Mouse (Mus musculus) midbrain, embryonic 10.5 days (tissue): Measurements from ENCODE around the gene Rab1a. TPM values are rescaled to one million over a fixed set of nuclear protein-coding genes. Genes with fewer than 3 reads are reported as not detected.

Experiments
- DNase-seq: peaks from one replicate; pipeline ENCODE4 v3.0.0-alpha.2; 2017; ENCODE audit warnings: low spot score
- H3K27ac ChIP-seq: fragments of 300-500 bp; sonication (generic); replicated peaks from 2 replicates; pipeline ENCODE4 v1.5.1; 2016; ENCODE audit warnings: mild to moderate bottlenecking
- H3K27me3 ChIP-seq: fragments of 300-500 bp; sonication (generic); 2 replicates; pipeline ENCODE4 v1.6.1; 2016; ENCODE audit warnings: low read depth, mild to moderate bottlenecking; ENCODE audit not compliant: poor library complexity, severe bottlenecking
- H3K36me3 ChIP-seq: fragments of 300-500 bp; sonication (generic); 2 replicates; pipeline ENCODE4 v1.6.1; 2016; ENCODE audit warnings: mild to moderate bottlenecking, moderate library complexity
- H3K4me1 ChIP-seq: fragments of 300-500 bp; sonication (generic); 2 replicates; pipeline ENCODE4 v1.6.1; 2016
- H3K4me3 ChIP-seq: fragments of 300-500 bp; sonication (generic); 2 replicates; pipeline ENCODE4 v1.5.1; 2016; ENCODE audit warnings: mild to moderate bottlenecking, moderate library complexity
- H3K9me3 ChIP-seq: fragments of 300-500 bp; sonication (generic); replicated peaks from 2 replicates; pipeline ENCODE4 v1.6.1; 2016; ENCODE audit warnings: mild to moderate bottlenecking
- WGBS: fragments of 180-500 bp; shearing (Covaris S2); methylation state at CpG from one replicate; pipeline ENCODE4 v1.1.7; 2016; 5-methylcytosine and 5-hydroxymethylcytosine counted together
- polyA plus RNA-seq: library from polyadenylated mRNA; unstranded; fragments of >200 nt; fragmentation: Nextera tagmentation; extraction: Ambion mirVana; gene quantifications from 2 replicates; pipeline ENCODE4 v1.2.1, GENCODE M21; 2016

Rab1a gene
- polyA plus RNA-seq, 1 experiment from 2014 or later: 219 TPM

DNA sequence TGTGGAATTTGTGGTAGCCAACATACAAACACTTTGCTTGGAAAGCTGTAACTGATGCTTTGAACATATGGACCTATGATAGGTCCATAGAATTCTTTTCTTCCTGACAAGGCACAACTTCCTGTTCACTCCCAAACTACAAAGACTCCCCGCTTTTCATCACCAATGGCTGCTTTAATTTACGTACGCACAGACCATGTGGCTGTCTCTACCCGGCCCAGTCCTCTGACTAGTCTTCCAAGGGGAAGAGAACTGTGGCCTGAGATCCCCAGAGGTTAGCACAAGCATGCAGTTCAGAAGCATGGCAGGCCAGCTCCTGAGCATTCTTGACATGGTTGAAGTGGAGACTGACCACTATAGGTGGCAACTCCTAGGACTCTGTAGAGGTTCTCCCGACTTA, 27.4 kb downstream of the Rab1a start:
- H3K4me3 ChIP-seq: no peak overlapping the region
- peaks cover 22% of the 10 kb centered on the region for H3K4me1 ChIP-seq
- H3K36me3 ChIP-seq: peaks cover 96% of the 10 kb centered on the region
- no peaks in the 10 kb centered on the region for H3K27me3 ChIP-seq
- no peak for DNase-seq
- no peak overlapping the region for H3K27ac ChIP-seq
- no peaks in the 10 kb centered on the region for H3K9me3 ChIP-seq
- WGBS: 88% methylated on average over 5 of the region's 5 CpGs

DNA sequence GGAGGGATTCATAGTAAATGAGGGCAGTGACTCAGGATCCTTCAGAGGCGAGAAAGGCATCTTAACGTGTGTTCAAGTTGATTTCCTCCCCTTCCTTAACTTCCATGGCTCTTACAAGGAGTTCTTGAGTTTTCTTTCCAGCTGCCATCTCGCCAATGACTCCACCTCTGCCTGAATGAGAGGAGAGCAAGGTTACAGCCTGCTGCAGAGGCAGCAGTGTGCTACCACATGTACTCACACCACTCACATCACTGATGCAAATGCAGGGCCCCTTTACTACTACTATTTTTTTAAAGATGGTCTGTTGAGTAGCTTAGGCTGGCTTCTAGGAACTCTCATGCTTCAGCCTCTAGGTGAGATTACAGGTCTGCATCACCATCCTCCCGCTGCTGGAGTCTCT, 28.1 kb downstream of the Rab1a start:
- Histone ChIP-seq H3K27ac (no peak overlapping the region), H3K27me3 (no peaks in the 10 kb centered on the region), H3K9me3 (no peaks in the 10 kb centered on the region), H3K4me1 (peaks cover 22% of the 10 kb centered on the region), H3K36me3 (peaks cover 96% of the 10 kb centered on the region), H3K4me3 (no peak overlapping the region)
- DNase-seq: no peak
- WGBS: 95% methylated on average over 4 of the region's 4 CpGs

DNA sequence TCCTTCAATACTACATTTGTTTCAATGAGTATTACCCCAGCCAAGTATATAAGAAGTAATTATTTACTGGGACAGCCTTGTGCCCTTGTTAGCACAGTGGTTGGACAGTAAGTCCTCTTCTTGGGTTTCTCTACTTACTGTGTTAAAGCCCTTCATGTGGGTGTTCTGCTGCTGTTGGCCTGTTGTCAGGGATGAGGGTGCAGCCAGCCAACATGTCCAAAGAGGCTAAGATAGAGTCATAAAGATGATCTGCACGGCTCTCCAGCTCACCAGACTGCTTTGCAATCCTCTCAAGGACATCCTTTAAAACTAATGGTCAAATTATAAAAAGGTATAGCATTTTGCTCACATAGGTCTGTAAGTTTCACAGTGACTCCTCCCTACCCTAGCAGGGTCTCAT, 29.1 kb downstream of the Rab1a start:
- no peaks in the 10 kb centered on the region for H3K9me3 ChIP-seq
- peaks cover 22% of the 10 kb centered on the region for H3K4me1 ChIP-seq
- H3K27ac ChIP-seq: no peak overlapping the region
- H3K36me3 ChIP-seq: peaks cover 96% of the 10 kb centered on the region
- no peak overlapping the region for H3K4me3 ChIP-seq
- no peak for DNase-seq
- H3K27me3 ChIP-seq: no peaks in the 10 kb centered on the region
- WGBS: 88% methylated on average over 1 of the region's 1 CpGs

DNA sequence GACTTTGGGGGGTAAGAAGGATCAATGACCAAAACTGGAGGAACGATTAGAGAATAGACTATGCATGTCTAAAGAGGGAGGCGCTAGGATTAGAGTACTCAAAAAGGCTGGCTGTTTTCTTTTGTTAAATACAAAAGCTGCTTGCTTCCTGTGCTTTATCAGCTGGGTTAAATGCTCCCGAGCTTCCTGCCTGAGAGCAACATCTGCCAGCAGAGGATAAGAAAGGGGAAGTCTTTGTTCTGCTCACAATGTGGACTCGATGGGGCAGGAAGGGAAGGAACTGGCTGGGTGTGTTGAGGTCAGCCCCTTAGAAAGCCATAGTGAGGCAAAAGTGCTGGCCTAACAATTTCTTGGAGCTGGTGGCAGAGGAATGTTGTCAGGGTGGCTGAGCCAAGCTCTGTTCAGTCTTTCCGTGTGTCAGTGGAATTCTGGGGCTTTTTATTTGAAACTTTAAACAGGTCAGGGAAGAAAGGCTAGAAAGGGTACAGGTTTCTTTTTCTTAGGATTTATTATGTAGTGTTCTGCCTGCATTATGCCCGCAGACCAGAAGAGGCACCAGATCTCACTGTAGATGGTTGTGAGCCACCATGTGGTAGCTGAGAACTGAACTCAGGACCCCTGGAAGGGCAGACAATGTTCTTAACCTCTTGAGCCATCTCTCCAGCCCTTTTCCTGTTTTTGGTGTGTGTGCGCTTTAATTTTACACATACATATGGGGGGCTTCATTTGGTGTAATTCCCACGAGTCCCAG, 30.1 kb downstream of the Rab1a start:
- peaks cover 96% of the 10 kb centered on the region for H3K36me3 ChIP-seq
- 37% methylated on average over 8 of the region's 8 CpGs for WGBS
- no peak overlapping the region for H3K4me3 ChIP-seq
- no peaks in the 10 kb centered on the region for H3K27me3 ChIP-seq
- DNase-seq: peak; percentile 62
- H3K9me3 ChIP-seq: no peaks in the 10 kb centered on the region
- peaks cover 22% of the 10 kb centered on the region for H3K4me1 ChIP-seq
- H3K27ac ChIP-seq: peak overlapping the region; percentile 72

DNA sequence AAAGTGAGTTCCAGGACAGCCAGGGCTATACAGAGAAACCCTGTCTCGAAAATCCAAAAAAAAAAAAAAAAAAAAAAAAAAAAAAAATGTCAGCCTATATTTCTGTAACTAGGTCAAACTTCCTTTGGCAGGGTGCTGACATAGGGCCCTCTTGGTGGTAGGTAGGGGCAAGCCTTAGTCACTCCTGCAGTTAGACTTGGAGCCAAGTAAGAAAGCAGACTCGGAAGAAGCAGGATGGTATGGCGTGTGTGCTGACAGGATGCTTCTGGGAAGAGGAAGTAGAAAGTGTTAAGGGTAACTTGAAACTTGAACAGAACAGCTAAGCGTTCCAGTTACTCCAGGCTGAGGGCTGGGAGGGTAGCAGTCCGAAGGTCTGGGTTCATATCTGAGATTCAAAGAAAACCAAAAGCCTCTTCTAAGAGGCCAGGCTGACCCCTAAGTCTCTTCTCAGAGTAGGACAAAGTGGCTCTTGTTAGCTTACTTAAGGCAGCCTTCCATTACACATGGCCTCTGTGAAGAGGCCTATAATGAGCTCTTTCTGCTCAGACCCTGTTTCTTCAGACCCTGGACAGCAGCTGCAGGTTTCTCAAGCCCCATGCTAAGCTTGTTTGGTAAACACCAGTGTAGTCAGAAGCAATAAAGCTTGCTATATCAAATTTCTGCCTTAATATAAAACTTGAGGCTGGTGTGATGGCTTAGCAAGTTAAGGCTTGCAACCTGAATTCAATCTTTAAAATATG, 31.0 kb downstream of the Rab1a start:
- no peaks in the 10 kb centered on the region for H3K27me3 ChIP-seq
- 73% methylated on average over 5 of the region's 5 CpGs for WGBS
- H3K36me3 ChIP-seq: peaks cover 98% of the 10 kb centered on the region
- H3K4me3 ChIP-seq: no peak overlapping the region
- no peak for DNase-seq
- H3K4me1 ChIP-seq: peaks cover 22% of the 10 kb centered on the region
- no peak overlapping the region; the same call in 1 of the 2 replicates for H3K27ac ChIP-seq
- H3K9me3 ChIP-seq: no peaks in the 10 kb centered on the region

DNA sequence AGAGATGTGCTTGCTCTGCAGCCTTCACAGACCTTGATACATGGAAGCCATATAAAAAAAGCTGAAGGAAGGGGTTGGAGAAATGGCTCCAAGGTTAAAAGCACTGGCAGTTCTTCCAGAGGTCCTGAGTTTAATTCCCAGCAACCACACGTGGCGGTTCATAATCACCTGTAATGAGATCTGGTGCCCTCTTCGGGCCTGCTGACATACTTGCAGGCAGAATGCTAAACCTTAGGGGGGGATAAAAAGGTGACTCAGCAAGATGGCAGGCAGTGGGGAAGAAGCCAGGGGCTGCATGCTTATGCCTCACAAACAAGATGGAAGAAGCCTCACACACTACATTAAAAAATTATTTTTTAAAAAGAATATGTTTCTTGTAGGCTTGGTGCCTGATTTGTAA, 33.0 kb downstream of the Rab1a start:
- Histone ChIP-seq H3K4me1 (peaks cover 22% of the 10 kb centered on the region), H3K27ac (no peak overlapping the region), H3K36me3 (peaks cover 98% of the 10 kb centered on the region), H3K4me3 (no peak overlapping the region), H3K9me3 (no peaks in the 10 kb centered on the region), H3K27me3 (no peaks in the 10 kb centered on the region)
- WGBS: 72% methylated on average over 3 of the region's 3 CpGs
- no peak for DNase-seq

DNA sequence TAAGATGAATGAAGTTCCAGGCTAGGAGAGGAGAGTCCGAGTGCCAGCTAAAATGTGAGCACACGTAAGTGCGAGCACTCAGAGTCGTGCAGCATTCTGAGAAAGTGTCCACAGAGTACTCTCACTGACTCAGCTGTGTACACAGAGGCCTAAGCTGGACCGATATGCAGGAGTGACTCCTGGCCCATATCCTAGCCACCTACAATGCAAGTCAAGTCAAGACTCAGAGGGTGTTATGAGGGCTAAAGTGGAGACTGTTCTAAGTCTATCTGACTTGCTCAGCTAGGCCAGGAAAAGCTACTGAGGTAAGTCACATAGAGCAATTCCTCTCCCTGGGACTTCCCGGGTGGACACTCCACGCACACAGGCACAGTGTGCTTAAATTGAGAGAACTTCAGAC, 35.8 kb downstream of the Rab1a start:
- DNase-seq: no peak

DNA sequence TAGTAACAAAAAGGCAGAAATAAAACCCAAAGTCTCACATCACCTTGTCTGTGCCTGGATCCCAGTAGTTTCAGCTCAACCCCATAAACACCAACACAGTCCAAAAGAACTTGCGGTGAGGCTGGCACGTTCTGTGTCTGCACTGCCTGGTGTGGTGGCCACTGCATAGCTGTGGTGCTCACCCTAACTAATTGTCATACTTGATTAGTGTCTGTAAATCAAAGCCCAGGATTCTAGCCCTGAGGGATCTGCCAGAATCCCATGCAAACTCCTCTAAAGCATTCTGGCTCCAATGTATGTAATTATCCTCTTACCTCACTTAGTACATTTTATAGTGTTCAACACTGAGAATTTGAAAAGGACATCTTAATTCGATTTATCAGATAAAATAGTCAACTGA, 36.7 kb downstream of the Rab1a start:
- Histone ChIP-seq H3K4me1 (peaks cover 3% of the 10 kb centered on the region; the same call in 1 of the 2 replicates), H3K4me3 (no peak overlapping the region), H3K9me3 (no peaks in the 10 kb centered on the region), H3K27me3 (no peaks in the 10 kb centered on the region), H3K36me3 (peaks cover 95% of the 10 kb centered on the region), H3K27ac (no peak overlapping the region)
- 92% methylated on average over 3 of the region's 3 CpGs for WGBS
- no peak for DNase-seq

More for the DNA sequence above, 35.8 kb downstream of the Rab1a start:
- no peaks in the 10 kb centered on the region for H3K9me3 ChIP-seq
- no peak overlapping the region for H3K27ac ChIP-seq
- H3K27me3 ChIP-seq: no peaks in the 10 kb centered on the region
- no peak overlapping the region for H3K4me3 ChIP-seq
- peaks cover 99% of the 10 kb centered on the region for H3K36me3 ChIP-seq
- 0 out of 2 replicates have a peak, but pooled peaks cover 3% of the 10 kb centered on the region for H3K4me1 ChIP-seq
- 91% methylated on average over 7 of the region's 7 CpGs for WGBS

DNA sequence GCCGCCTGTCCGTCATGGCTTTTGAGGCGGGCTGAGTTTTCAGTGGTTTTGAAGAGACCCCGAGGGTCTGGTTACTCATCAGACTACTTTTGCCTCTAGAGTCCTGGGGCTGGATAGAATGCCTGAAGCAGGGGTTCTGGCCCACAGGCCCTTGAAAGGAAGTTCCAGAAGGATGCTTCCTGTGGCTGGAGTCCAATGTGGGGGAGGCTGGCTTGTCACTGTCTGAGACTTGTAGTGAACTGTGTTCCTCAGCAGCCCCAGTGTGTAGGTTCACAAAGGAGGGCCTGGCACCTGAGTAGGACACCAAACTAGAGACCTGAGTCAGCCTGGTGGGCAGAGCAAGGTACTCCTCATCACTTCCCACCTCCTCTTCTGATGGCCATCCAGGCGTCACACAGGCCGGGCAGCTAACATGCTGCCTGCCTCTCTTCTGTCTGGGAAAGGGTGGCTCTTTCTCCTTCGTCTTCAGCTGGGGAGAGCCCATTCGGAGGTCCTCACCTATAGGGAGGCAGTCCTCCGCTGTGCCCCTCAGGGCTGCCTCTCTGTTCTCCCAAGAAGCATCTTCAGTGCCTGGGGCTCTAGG, 38.1 kb downstream of the Rab1a start:
- no peak for DNase-seq
- 95% methylated on average over 9 of the region's 9 CpGs for WGBS
- Histone ChIP-seq H3K36me3 (peaks cover 91% of the 10 kb centered on the region), H3K4me1 (peaks cover 17% of the 10 kb centered on the region), H3K4me3 (no peak overlapping the region), H3K27me3 (no peaks in the 10 kb centered on the region), H3K27ac (no peak overlapping the region), H3K9me3 (no peaks in the 10 kb centered on the region)

DNA sequence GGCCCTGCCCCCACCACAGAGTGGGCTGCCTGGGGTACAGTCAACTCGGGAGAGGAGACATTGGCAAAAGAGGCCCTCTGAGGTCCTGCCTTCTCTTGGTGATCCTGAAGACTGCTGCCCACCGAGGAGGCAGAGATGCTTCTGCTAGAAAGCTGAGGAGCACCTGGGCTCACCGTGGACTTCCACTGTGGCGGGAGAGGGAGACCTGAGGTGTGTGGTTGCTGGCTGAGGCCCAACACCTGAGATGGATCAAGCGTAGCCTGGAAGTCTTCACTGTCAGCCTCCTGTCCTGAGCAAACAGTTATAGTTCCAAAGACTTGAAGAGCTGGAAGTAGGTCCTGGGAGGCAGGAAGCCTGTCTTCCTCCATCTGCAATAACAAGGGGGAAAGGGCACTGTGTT, 39.1 kb downstream of the Rab1a start:
- H3K4me1 ChIP-seq: peaks cover 22% of the 10 kb centered on the region
- no peak overlapping the region for H3K27ac ChIP-seq
- H3K27me3 ChIP-seq: no peaks in the 10 kb centered on the region
- no peaks in the 10 kb centered on the region for H3K9me3 ChIP-seq
- no peak for DNase-seq
- H3K4me3 ChIP-seq: no peak overlapping the region
- peaks cover 89% of the 10 kb centered on the region for H3K36me3 ChIP-seq
- 86% methylated on average over 5 of the region's 5 CpGs for WGBS

DNA sequence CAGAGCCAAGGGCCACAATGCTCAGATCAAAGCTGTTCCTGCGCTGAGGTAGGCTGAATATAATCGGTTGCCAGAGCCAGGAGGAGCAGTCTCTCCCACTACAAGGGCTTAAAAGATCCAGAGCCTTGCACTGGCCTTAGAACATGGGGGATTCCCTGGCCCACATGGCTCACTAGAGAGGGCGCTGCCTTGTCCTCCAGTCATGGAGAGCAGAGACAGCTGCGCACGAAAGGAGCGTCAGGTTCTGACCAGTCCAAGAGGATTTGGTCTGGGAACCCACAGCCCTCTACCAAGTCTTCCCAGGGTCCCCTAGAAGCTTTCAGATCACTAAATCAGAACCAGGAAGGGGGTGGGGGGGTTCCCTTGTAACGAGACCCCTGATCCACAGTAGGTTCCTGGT, 40.1 kb downstream of the Rab1a start:
- peaks cover 79% of the 10 kb centered on the region for H3K36me3 ChIP-seq
- H3K4me1 ChIP-seq: peaks cover 28% of the 10 kb centered on the region
- no peak overlapping the region for H3K27ac ChIP-seq
- H3K9me3 ChIP-seq: no peaks in the 10 kb centered on the region
- H3K27me3 ChIP-seq: no peaks in the 10 kb centered on the region
- H3K4me3 ChIP-seq: no peak overlapping the region
- 92% methylated on average over 7 of the region's 7 CpGs for WGBS
- no peak for DNase-seq

DNA sequence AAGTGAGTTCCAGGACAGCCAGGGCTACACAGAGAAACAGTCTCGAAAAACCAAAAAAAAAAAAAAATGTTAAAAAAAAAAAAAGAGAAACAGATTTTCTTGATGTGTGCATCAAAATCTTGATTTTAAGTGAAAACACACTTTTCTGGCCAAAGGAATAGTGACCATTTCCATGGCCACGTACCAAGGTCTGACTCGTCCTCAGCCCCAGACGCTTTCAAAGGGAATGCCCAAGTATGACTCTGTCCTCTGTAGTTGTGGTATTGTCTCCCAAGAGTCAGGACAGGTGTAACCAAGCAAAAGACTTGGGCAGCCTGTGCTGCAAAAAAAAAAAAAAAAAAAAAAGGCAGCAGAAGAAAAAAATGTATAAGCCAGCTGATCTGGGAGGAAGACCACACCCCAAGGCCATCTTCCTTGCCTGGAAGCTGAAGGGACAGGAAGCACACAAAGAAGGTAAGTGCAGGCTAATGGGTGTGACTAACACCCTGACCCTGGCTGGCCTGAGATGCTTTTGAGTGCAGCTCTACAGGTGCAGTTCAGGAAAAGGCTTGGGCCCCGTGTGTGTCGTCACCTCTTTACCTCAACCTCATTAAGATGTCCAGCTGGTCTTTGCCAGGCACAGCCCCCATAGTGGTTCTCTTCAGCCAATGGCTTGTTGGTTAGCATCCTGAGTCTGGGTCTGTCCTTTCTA, 41.3 kb downstream of the Rab1a start:
- no peak overlapping the region for H3K4me3 ChIP-seq
- H3K9me3 ChIP-seq: no peaks in the 10 kb centered on the region
- peaks cover 70% of the 10 kb centered on the region for H3K36me3 ChIP-seq
- no peak overlapping the region for H3K27ac ChIP-seq
- H3K4me1 ChIP-seq: peaks cover 40% of the 10 kb centered on the region
- H3K27me3 ChIP-seq: no peaks in the 10 kb centered on the region
- peak; percentile 2 for DNase-seq
- 89% methylated on average over 6 of the region's 6 CpGs for WGBS
